Mouse (Mus musculus) heart, postnatal 0 days (tissue): Measurements from ENCODE around the gene Tead2.

ENCODE experiments used
- CTCF ChIP-seq: IDR thresholded peaks from 2 replicates; pipeline ENCODE4 v1.5.1; 2016; ENCODE audit warnings: antibody characterized with exemption, control low read depth, low read depth
- EP300 ChIP-seq: IDR thresholded peaks from 2 replicates; pipeline ENCODE4 v1.6.1; 2016; ENCODE audit warnings: antibody characterized with exemption, low read depth

- TF ChIP-seq CTCF (no peak), EP300 (no peak)
Measured at GRCm38 (mm10) chr7:45228548-45228947, 13.0 kb downstream of the Tead2 start.
